Mouse (Mus musculus): ENCODE results near the gene Cfap97.

- TF ChIP-seq ELF1 (IDR thresholded peaks at IDR 0.05; ENCODE audit: low read depth, low read length) (no peak), MAX (IDR thresholded peaks at IDR 0.05; ENCODE audit: low read length) (no peak), SIN3A (IDR thresholded peaks at IDR 0.05; ENCODE audit: low read length) (no peak), POLR2A (IDR thresholded peaks at IDR 0.05; ENCODE audit: low read depth, low read length) (no peak), CTCF (conservative IDR thresholded peaks at IDR 0.05 in 1 of 2, IDR thresholded peaks at IDR 0.05 in 1 of 2; ENCODE audit: low read depth in 2 of 2, low read length in 2 of 2) (no peak)
These were observed 43.9 kb upstream of the Cfap97 start for GRCm38 (mm10) chr8:46107690-46108089.
